Mouse (Mus musculus) neural tube, embryonic 13.5 days (tissue): ENCODE results near the gene Lama2. TPM values are rescaled to one million over a fixed set of nuclear protein-coding genes. Genes with fewer than 3 reads are reported as not detected.
"Not testable (repeated sequence)": the region's sequence is repeated elsewhere in the genome, so short reads cannot be mapped to it uniquely, and the experiment has no call there.

ENCODE experiments used
- ATAC-seq: fragments of 200-750 bp; cut with Nextera tagmentation; 2 replicates; pipeline ENCODE4 v1.8.0; 2017; ENCODE audit warnings: low read depth, mild to moderate bottlenecking, moderate TSS enrichment, moderate library complexity
- H3K27ac ChIP-seq: fragments of 300-500 bp; sonication (generic); replicated peaks from 2 replicates; pipeline ENCODE4 v1.5.1; 2015; ENCODE audit warnings: moderate library complexity, mild to moderate bottlenecking, inconsistent platforms
- H3K27me3 ChIP-seq: fragments of 300-500 bp; sonication (generic); 2 replicates; pipeline ENCODE4 v1.6.1; 2015; ENCODE audit warnings: mild to moderate bottlenecking, inconsistent platforms
- H3K36me3 ChIP-seq: fragments of 300-500 bp; sonication (generic); 2 replicates; pipeline ENCODE4 v1.6.1; 2015; ENCODE audit warnings: mild to moderate bottlenecking, inconsistent platforms
- H3K4me1 ChIP-seq: fragments of 300-500 bp; sonication (generic); replicated peaks from 2 replicates; pipeline ENCODE4 v1.6.1; 2015; ENCODE audit warnings: inconsistent platforms
- H3K4me2 ChIP-seq: fragments of 300-500 bp; sonication (generic); 2 replicates; pipeline ENCODE4 v1.6.1; 2015; ENCODE audit warnings: inconsistent platforms, mild to moderate bottlenecking, moderate library complexity
- H3K4me3 ChIP-seq: fragments of 300-500 bp; sonication (generic); 2 replicates; pipeline ENCODE4 v1.5.1; 2015; ENCODE audit warnings: mild to moderate bottlenecking, inconsistent platforms
- H3K9ac ChIP-seq: fragments of 300-500 bp; sonication (generic); 2 replicates; pipeline ENCODE4 v1.6.1; 2015; ENCODE audit warnings: moderate library complexity, mild to moderate bottlenecking, inconsistent platforms
- H3K9me3 ChIP-seq: fragments of 300-500 bp; sonication (generic); 2 replicates; pipeline ENCODE4 v1.6.1; 2016; ENCODE audit warnings: inconsistent platforms
- WGBS: fragments of 180-500 bp; shearing (Covaris S2); methylation state at CpG from one replicate; pipeline ENCODE4 v1.1.7; 2015; 5-methylcytosine and 5-hydroxymethylcytosine counted together
- polyA plus RNA-seq: library from polyadenylated mRNA; unstranded; fragments of >200 nt; fragmentation: Nextera tagmentation; extraction: Ambion mirVana; gene quantifications from 2 replicates; pipeline ENCODE4 v1.2.1, GENCODE M21; 2015

The Lama2 gene
- polyA plus RNA-seq, 1 experiment from 2014 or later: 10.5 TPM

- no peak overlapping the region for H3K27ac ChIP-seq
- H3K36me3 ChIP-seq: no peaks in the 10 kb centered on the region
- ATAC-seq: no peak
- 71% methylated on average over 1 of the region's 1 CpGs for WGBS
- no peak overlapping the region for H3K4me3 ChIP-seq
- H3K9ac ChIP-seq: no peak overlapping the region
- H3K9me3 ChIP-seq: no peaks in the 10 kb centered on the region
- H3K27me3 ChIP-seq: no peaks in the 10 kb centered on the region
- no peaks in the 10 kb centered on the region for H3K4me1 ChIP-seq
- no peak overlapping the region for H3K4me2 ChIP-seq
These were observed 634.1 kb downstream of the Lama2 start for GRCm38 (mm10) chr10:26985451-26985850.

DNA sequence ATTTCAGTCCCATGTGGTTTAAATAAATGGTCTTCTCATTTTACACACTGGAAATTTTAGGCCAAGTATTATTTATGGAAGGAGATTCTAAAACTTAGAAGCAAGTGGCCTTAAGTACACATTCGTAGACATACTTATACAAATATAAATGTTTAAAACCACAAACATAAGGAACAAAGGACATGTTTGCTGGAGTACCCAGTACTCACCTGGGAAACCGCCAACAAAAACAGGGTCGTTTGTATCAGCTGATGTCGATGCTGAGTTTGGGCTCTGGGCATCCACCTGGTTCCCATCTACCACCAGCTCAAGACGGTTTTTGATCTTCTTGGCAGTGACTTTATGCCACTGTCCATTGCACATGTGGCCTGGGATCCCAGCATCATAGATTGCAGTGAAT, 635.5 kb downstream of the Lama2 start:
- not testable (repeated sequence) for ATAC-seq, H3K27ac ChIP-seq, H3K4me1 ChIP-seq, H3K4me2 ChIP-seq, H3K9ac ChIP-seq, H3K4me3 ChIP-seq, H3K27me3 ChIP-seq, H3K9me3 ChIP-seq, H3K36me3 ChIP-seq
- WGBS: 91% methylated on average over 5 of the region's 5 CpGs

DNA sequence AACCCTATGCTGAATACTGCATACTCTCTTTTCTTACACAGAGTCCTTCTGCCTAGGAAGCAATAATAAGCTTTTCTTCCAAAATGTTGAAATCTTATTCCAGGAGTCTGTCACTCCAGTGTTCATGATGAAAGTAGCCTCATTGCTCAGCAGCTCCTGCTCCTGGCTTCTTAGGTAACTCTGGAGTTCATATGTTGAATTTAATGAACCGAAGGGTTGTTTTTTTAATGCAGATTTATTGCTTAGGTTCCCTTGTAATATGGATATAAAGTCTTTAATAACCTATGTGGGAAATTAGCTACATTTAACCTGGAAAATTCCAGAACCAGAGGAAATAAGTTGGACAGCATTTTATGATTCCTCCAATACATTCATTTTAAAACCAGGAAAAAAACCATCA, 636.0 kb downstream of the Lama2 start:
- H3K4me2 ChIP-seq: no peak overlapping the region
- H3K27me3 ChIP-seq: no peaks in the 10 kb centered on the region
- H3K4me1 ChIP-seq: no peaks in the 10 kb centered on the region
- H3K4me3 ChIP-seq: no peak overlapping the region
- H3K36me3 ChIP-seq: no peaks in the 10 kb centered on the region
- H3K9ac ChIP-seq: no peak overlapping the region
- 86% methylated on average over 1 of the region's 1 CpGs for WGBS
- no peak for ATAC-seq
- no peak overlapping the region for H3K27ac ChIP-seq
- no peaks in the 10 kb centered on the region for H3K9me3 ChIP-seq

DNA sequence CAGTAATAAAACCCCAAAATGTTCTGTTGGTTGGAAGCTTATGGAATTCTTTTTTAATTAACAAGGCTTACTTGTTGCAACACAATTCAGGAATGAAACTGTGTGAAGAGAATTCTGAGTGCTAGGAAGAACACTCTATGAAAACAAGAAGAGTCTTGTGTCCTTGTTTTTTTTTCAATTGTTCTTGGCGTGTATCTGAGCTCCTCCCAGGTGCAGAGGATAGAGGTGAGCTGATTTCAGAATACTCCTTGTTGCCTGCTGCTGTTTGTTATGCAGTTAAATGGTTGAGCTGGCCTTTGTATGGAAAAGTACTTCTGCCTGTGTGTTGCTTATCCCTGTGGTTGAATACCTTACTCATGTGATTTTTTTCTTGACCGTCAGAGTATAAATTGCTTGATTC, 636.9 kb downstream of the Lama2 start:
- H3K27ac ChIP-seq: no peak overlapping the region
- WGBS: 83% methylated on average over 2 of the region's 2 CpGs
- no peak overlapping the region for H3K4me3 ChIP-seq
- no peak for ATAC-seq
- H3K4me2 ChIP-seq: no peak overlapping the region
- H3K4me1 ChIP-seq: no peaks in the 10 kb centered on the region
- H3K9me3 ChIP-seq: no peaks in the 10 kb centered on the region
- H3K27me3 ChIP-seq: no peaks in the 10 kb centered on the region
- no peaks in the 10 kb centered on the region for H3K36me3 ChIP-seq
- H3K9ac ChIP-seq: no peak overlapping the region

DNA sequence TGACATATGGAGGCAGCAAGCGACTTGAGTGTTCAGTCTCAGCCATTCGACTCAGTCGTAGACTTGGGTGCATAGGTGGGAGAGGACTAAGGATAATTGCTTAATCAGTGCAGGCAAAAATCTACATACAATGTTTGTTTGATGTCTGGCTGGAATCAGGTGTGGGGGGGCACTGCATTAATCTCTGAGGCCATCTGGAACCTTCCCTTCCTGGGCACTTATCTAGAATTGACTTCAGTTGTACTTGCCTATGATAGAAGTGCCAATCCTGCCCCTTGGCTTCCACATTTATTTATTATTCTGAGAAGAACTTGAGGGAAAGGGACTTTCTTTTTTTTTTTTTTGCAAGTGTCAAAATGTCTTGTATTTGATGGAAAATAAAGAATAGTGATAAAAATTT, 644.2 kb downstream of the Lama2 start:
- no peak overlapping the region for H3K27ac ChIP-seq
- no peaks in the 10 kb centered on the region for H3K9me3 ChIP-seq
- H3K27me3 ChIP-seq: no peaks in the 10 kb centered on the region
- H3K36me3 ChIP-seq: no peaks in the 10 kb centered on the region
- H3K4me1 ChIP-seq: no peaks in the 10 kb centered on the region
- H3K9ac ChIP-seq: no peak overlapping the region
- ATAC-seq: no peak
- no peak overlapping the region for H3K4me3 ChIP-seq
- no peak overlapping the region for H3K4me2 ChIP-seq
- WGBS: 93% methylated on average over 3 of the region's 3 CpGs

DNA sequence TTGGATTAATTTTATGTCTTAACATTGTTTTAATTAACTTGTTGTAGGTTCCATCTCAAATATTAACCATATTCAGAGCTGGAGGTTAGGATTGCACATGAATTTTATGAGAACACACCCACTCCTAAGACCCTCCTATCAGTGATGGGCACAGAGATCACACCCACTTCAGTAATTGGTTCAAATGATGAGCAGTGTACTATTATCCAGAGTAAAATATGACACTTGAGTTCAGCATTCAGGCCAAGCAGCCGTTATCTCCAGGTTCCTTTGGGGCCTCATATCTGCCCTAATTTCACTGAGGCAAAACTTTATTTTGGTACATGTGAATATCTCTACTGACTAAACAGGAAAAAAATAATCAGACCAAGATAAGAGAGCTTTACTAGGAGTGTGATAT, 645.3 kb downstream of the Lama2 start:
- Histone ChIP-seq H3K9ac (no peak overlapping the region), H3K27me3 (no peaks in the 10 kb centered on the region), H3K4me2 (no peak overlapping the region), H3K9me3 (no peaks in the 10 kb centered on the region), H3K27ac (no peak overlapping the region), H3K4me1 (no peaks in the 10 kb centered on the region), H3K4me3 (no peak overlapping the region), H3K36me3 (no peaks in the 10 kb centered on the region)
- WGBS: 93% methylated on average over 1 of the region's 1 CpGs
- ATAC-seq: no peak

- 90% methylated on average over 2 of the region's 2 CpGs for WGBS
- no peak overlapping the region for H3K4me2 ChIP-seq
- H3K4me1 ChIP-seq: no peaks in the 10 kb centered on the region
- no peaks in the 10 kb centered on the region for H3K36me3 ChIP-seq
- H3K4me3 ChIP-seq: no peak overlapping the region
- H3K27me3 ChIP-seq: no peaks in the 10 kb centered on the region
- no peak overlapping the region for H3K27ac ChIP-seq
- H3K9ac ChIP-seq: no peak overlapping the region
- no peaks in the 10 kb centered on the region for H3K9me3 ChIP-seq
- ATAC-seq: no peak
These were observed 646.0 kb downstream of the Lama2 start for GRCm38 (mm10) chr10:26973575-26973974.

GRCm38 (mm10) chr10:26958513-26958912, 661.0 kb downstream of the Lama2 start:
- 86% methylated on average over 3 of the region's 3 CpGs for WGBS
- no peaks in the 10 kb centered on the region for H3K27me3 ChIP-seq
- no peak overlapping the region for H3K9ac ChIP-seq
- H3K9me3 ChIP-seq: no peaks in the 10 kb centered on the region
- H3K36me3 ChIP-seq: no peaks in the 10 kb centered on the region
- no peak overlapping the region for H3K4me2 ChIP-seq
- no peak overlapping the region for H3K27ac ChIP-seq
- no peaks in the 10 kb centered on the region for H3K4me1 ChIP-seq
- no peak overlapping the region for H3K4me3 ChIP-seq
- no peak for ATAC-seq

DNA sequence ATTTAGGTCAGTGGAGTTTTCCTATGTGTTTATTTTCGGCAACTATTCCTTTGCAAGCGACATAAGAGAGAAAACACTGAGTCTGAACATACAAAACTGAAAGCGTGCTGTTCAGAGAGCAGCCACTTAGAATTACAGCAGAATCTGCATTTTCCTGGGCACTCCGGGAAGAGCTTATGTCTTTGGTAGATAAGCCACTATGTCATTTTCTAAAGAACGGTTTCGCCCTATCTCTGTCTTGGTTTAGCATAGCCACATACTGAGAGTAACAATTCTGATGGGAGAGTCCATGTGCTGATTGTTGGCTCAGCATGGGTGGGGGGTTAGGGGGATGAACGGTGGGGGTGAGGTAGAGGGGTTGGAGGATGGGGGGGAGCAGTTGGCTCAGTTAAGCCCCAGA, 669.1 kb downstream of the Lama2 start:
- no peak overlapping the region for H3K4me2 ChIP-seq
- no peak for ATAC-seq
- WGBS: 88% methylated on average over 7 of the region's 7 CpGs
- H3K36me3 ChIP-seq: no peaks in the 10 kb centered on the region
- H3K4me1 ChIP-seq: no peaks in the 10 kb centered on the region
- H3K27me3 ChIP-seq: no peaks in the 10 kb centered on the region
- H3K27ac ChIP-seq: no peak overlapping the region
- no peak overlapping the region for H3K9ac ChIP-seq
- H3K9me3 ChIP-seq: no peaks in the 10 kb centered on the region
- H3K4me3 ChIP-seq: no peak overlapping the region

GRCm38 (mm10) chr10:26949667-26950066, 669.9 kb downstream of the Lama2 start:
- Histone ChIP-seq H3K9me3 (no peaks in the 10 kb centered on the region), H3K9ac (no peak overlapping the region), H3K4me2 (no peak overlapping the region), H3K4me3 (no peak overlapping the region), H3K36me3 (no peaks in the 10 kb centered on the region), H3K4me1 (no peaks in the 10 kb centered on the region), H3K27ac (no peak overlapping the region), H3K27me3 (no peaks in the 10 kb centered on the region)
- ATAC-seq: no peak
- 83% methylated on average over 8 of the region's 8 CpGs for WGBS

DNA sequence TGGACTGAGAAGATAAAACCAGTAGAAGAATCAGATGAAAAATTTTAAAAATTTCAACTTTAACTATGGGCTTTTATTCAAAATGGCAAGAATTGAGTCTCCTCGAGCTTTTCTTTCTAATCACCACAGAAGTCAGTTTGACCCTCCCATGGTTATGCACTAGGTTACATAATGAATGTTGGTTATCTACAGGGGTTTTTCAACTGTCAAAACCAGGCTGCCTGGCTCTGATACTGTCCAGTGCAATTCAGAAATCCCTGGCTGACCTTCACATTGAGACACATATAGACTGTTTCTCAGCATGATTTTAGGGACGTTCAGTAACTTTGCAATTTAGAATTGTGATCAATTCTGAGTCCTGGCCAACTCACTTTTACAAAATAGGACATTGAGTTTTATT, 671.2 kb downstream of the Lama2 start:
- Histone ChIP-seq H3K9me3 (no peaks in the 10 kb centered on the region), H3K27ac (no peak overlapping the region), H3K27me3 (no peaks in the 10 kb centered on the region), H3K36me3 (no peaks in the 10 kb centered on the region), H3K9ac (no peak overlapping the region), H3K4me3 (no peak overlapping the region), H3K4me2 (no peak overlapping the region), H3K4me1 (no peaks in the 10 kb centered on the region)
- ATAC-seq: no peak
- WGBS: 84% methylated on average over 2 of the region's 2 CpGs

- ATAC-seq: no peak
- Histone ChIP-seq H3K9me3 (no peaks in the 10 kb centered on the region), H3K4me2 (no peak overlapping the region), H3K4me1 (no peaks in the 10 kb centered on the region), H3K36me3 (no peaks in the 10 kb centered on the region), H3K9ac (no peak overlapping the region), H3K27ac (no peak overlapping the region), H3K27me3 (no peaks in the 10 kb centered on the region), H3K4me3 (no peak overlapping the region)
- 86% methylated on average over 1 of the region's 1 CpGs for WGBS
These were observed 680.0 kb downstream of the Lama2 start for GRCm38 (mm10) chr10:26939549-26939948.

DNA sequence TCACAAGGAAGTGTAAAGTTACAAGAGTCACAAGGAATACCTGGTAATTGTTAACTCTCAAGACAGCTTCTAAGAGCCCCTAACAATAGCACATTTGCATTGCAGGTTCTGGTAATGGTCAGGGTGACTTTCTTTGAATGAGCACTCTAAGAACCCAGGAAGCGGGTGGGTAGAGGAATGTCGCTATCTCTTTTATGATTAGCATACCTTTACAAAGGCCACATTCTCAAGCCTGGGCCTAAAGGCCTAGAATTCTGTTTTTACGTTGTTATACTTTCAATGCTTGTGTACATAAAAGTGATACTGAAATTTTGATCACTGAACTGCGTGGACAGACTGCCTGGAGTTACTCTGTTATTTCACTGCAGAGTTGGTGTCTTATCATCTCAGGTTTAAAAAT, 681.1 kb downstream of the Lama2 start:
- not testable (repeated sequence) for ATAC-seq, H3K36me3 ChIP-seq, H3K4me2 ChIP-seq, H3K27me3 ChIP-seq, H3K27ac ChIP-seq, H3K9ac ChIP-seq, H3K4me1 ChIP-seq, H3K9me3 ChIP-seq, H3K4me3 ChIP-seq
- 85% methylated on average over 4 of the region's 4 CpGs for WGBS

- not testable (repeated sequence) for H3K36me3 ChIP-seq, ATAC-seq
- WGBS: 91% methylated on average over 6 of the region's 6 CpGs
These were observed 683.5 kb downstream of the Lama2 start for GRCm38 (mm10) chr10:26936056-26936455.

More at GRCm38 (mm10) chr10:26936056-26936455, 683.5 kb downstream of the Lama2 start:
- H3K9ac ChIP-seq, H3K9me3 ChIP-seq, H3K4me3 ChIP-seq, H3K4me2 ChIP-seq, H3K27ac ChIP-seq, H3K4me1 ChIP-seq, H3K27me3 ChIP-seq: not testable (repeated sequence)
